Mouse (Mus musculus): ENCODE data around the gene Noxo1.
"Not testable (repeated sequence)": the region's sequence is repeated elsewhere in the genome, so short reads cannot be mapped to it uniquely, and the experiment has no call there.

Gene Noxo1

GRCm38 (mm10) chr17:24696011-24696697 lies at the start of gene Noxo1, which contains the start of gene Gfer:
TSS of gene Noxo1 (plus strand) at chr17:24696234.
TSS of gene Gfer (minus strand) at chr17:24696156.
- peak; percentile 72 for DNase-seq (ENCODE audit: low read depth)

DNA sequence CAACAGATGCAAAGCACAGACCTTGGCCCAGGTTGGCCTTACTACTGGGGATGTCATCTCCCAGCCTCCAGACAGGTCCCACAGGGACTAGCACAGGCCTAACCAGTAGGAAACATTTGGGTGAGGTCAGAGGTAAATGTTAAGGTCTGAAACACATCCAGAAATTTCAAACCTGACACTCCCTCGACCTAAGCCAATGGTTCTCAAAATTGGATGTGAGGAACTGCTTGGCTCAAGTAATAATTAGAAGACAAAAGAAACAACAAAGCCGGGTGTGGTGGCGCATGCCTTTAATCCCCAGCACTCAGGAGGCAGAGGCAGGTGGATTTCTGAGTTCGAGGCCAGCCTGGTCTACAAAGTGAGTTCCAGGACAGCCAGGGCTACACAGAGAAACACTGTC lies 49.7 kb upstream of the Noxo1 start:
- DNase-seq (ENCODE audit: low read depth): no peak

DNA sequence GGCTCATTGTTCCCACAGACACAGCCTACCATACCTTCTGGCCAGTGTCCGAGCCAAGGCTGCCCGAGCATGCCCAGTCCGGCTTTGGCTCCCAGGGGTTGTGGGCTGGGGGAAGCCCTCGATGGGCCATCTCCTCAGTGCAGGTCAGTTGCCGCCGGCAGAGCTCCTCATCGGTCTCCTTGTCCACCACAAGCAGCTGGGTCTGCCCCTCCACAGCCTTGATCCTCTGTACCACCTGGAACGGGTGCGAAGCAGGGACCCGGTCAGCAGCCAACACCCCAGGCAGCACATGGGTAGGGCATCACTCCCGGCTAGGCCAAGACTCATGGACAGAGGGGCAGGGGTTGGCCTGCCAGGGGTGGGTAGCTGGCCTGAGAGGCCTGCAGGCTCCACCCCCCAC lies 48.5 kb upstream of the Noxo1 start:
- no peak for DNase-seq (ENCODE audit: low read depth)

GRCm38 (mm10) chr17:24648731-24649377 lies 47.2 kb upstream of the Noxo1 start:
- DNase-seq (ENCODE audit: low read depth): no peak

GRCm38 (mm10) chr17:24649581-24650069 lies 46.4 kb upstream of the Noxo1 start:
- no peak for DNase-seq (ENCODE audit: low read depth)

GRCm38 (mm10) chr17:24650070-24650616 lies 45.9 kb upstream of the Noxo1 start, which contains the start of gene Slc9a3r2:
TSS of gene Slc9a3r2 (minus strand) at chr17:24650327.
- no peak for DNase-seq (ENCODE audit: low read depth)

DNA sequence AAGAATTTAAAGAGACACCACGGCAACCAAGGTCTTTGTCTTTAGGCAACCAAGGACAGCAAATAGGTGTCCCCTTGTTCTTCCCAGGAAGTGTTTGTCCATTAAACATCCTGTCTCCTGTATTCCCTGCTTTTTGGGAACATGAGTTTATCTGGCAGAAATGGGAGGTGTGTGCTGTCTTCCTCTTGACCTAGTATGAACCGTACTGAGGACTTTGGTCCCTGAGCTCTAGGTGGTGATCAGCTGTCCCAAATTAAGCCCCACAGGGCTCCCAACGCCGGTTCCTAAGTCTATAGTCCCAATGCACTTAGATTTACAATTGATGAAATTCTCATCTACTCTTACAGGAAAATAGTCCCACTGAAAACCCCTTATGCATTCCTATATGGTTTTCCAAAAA lies 45.3 kb upstream of the Noxo1 start:
- no peak for DNase-seq (ENCODE audit: low read depth)

- DNase-seq (ENCODE audit: low read depth): no peak
Observed at GRCm38 (mm10) chr17:24651835-24652234, 44.2 kb upstream of the Noxo1 start.

DNA sequence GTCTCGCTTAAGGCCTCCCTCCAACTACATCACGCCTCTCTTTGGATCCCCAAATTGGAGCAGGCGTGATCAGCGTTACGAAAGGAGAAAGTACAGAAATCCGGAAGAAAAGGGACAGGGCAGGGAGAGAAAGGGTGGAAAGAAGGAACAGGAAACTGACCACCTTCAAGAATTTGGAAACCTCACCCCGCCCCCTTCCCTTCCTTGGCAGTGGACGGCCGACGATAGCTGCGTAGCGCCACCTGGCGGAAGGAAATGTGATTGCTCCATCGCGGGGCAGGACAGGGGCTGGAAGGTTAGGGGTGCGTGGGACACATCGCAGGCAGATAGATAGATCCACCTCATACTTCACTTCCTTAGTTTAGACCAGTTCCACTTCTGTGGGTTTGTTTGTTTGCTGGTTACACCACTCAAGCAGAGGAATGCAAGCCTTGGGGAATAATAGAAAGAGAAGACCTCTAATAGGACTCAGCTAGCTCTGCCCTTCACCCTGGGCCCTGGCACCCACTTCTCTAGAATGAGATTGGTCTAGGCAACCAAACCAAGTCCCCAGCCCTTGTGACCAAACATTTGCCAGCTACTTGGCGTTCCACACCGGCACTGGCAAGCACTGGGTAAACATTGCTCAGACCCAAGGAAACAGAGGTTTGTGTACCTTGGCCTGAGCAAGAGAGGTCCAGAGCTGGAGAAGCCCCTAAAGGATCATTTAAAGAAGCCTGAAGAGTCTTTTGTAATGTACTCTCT lies 41.9 kb upstream of the Noxo1 start:
- DNase-seq (ENCODE audit: low read depth): no peak

GRCm38 (mm10) chr17:24654969-24655368 lies 41.1 kb upstream of the Noxo1 start:
- no peak for DNase-seq (ENCODE audit: low read depth)

DNA sequence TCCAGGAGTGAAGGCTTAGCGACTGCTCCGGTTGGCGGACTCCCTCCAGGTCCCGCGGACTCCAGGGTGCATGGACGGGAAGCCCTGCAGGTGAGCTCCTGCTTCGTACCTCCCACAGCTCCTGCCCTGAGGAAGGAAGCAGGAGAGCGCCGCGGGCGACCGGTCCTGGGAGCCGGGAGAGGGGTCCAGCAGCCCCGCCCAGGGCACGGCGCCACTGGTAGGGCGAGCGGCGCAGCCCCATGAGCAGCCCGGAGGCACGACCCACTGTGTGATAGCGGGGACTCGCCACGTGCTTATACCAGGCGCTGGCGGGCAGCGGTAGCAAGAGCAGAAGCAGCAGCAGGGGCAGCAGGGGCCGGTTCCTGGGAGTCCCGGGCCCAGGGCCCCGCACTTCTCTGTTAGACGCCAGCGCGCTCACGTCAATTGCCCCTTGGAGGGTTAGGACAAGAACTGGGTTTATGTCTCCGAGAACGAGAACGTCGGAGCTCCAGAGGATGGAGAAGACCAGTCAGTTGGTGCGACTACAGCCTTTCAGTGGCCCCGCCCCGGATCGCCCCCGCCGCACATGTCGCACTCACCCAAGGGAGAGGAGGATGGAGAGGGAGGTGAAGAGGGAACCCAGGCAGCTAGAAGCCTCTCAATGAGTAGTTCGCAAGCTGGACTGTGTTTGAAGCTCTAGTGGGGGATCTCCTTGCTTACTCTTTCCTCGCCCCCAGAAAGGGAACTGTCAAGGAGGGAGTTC lies 37.8 kb upstream of the Noxo1 start, which contains the start of gene Npw:
Gene Npw (minus strand): TSS at position 441 of the 742 bp plus-strand sequence.
- DNase-seq (ENCODE audit: low read depth): no peak

- DNase-seq (ENCODE audit: low read depth): not testable (repeated sequence)
Observed at GRCm38 (mm10) chr17:24667011-24667410, 29.0 kb upstream of the Noxo1 start.

DNA sequence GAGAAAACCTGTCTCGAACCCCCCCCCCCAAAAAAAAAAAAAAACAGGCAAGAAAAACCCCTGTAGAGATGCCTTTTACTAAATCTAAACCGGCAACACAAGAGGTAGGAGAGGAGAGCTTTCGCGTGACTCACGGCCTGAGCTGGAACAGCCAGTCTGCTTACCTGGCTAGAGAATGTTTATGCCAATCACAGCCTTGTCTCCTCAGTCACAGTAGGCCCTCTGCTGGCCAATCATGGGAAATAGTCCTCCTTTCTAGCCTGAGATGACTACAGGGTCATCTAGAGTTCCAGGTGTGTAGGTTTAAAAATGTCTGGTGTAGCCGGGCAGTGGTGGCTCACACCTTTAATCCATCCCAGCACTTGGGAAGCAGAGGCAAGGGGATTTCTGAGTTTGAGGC lies 28.6 kb upstream of the Noxo1 start:
- no peak for DNase-seq (ENCODE audit: low read depth)

DNA sequence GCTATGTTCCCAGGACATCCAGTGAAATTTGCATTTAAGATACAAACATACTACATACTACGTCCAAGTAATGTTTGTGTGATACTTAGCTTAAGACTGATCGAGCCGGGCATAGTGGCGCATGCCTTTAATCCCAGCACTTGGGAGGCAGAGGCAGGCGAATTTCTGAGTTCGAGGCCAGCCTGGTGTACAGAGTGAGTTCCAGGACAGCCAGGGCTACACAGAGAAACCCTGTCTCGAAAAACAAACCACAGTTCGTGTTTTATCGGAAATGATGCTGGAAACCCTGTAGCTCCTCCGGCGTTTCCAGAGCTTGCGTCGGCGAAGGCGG lies 26.9 kb upstream of the Noxo1 start:
- not testable (repeated sequence) for DNase-seq (ENCODE audit: low read depth)

DNA sequence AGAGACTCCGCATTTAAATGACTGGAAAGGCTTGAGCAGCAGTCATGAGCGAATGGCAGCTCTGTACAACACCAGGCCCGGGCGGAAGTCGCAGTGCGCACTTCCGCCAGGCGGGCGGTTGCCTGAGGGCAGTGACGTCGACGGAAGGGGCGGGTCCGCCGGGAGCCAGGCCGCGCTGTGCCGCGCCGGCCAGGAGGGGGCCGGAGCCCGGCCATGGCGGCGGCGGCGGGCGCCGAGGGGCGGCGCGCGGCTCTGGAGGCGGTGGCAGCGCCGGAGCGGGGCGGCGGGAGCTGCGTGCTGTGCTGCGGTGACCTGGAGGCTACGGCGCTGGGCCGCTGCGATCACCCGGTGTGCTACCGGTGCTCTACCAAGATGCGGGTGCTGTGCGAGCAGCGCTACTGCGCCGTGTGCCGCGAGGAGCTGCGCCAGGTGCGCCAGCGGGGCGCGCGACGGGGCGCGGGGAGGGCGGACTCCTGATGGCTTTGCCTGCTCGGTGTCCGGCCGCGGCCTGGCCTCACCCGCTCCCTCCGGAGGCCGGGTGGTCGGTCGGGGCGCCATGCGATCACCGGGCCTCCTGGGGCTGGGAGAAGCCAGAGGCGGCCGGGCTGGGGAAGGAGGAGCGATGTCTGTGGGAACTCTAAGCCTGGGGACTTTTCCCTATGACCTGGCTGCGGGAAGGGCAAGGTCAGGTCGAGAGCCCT lies 26.3 kb upstream of the Noxo1 start, which contains the start of gene Zfp598:
Gene Zfp598 (plus strand): TSS at position 143 of the 701 bp plus-strand sequence.
- DNase-seq (ENCODE audit: low read depth): peak; percentile 84

GRCm38 (mm10) chr17:24670246-24670844 lies 25.7 kb upstream of the Noxo1 start:
- DNase-seq (ENCODE audit: low read depth): no peak

DNA sequence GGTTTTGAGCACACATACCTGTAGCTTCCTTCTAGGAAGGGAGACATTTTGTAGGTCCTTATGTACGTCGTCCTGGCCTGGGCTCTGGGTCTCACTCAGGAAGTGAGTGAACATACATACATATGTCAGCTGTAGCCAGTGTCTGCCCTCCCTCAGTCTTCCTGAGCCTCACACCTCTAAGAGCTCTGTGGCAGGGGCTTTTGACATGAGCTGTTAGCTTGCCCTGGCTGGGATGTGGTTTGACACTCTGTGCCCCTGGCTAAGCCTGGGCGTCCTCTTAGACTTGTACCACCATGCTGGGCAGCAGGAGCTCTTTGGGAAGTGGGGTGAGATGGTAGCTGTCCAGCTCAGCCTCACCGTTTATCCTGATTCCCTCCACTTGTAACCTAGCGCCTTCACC lies 24.7 kb upstream of the Noxo1 start:
- no peak for DNase-seq (ENCODE audit: low read depth)

GRCm38 (mm10) chr17:24672141-24672540 lies 23.9 kb upstream of the Noxo1 start:
- DNase-seq (ENCODE audit: low read depth): no peak

GRCm38 (mm10) chr17:24674277-24674676 lies 21.8 kb upstream of the Noxo1 start:
- DNase-seq (ENCODE audit: low read depth): no peak

DNA sequence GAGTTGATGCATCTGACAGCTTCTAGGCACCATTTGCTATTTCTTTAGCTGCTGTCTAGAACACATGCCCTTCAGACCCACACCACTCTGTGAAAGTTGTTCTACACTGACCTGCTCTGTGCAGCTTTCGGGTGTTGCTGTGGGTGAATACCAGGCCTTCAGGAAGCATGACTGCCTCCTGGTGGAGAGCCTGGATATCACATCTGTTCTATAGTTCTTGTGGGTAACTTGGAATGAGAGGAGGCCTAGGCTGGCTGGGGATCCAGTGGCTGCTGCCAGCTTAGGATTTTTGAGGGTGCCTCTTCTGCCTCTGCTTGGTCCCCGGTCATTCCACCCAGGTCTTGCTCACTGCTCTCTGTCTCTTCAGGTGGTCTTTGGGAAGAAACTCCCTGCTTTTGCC lies 19.8 kb upstream of the Noxo1 start:
- peak; percentile 72 for DNase-seq (ENCODE audit: low read depth)

- DNase-seq (ENCODE audit: low read depth): no peak
Observed at GRCm38 (mm10) chr17:24676877-24677276, 19.2 kb upstream of the Noxo1 start.
